Mouse (Mus musculus) stomach, postnatal 0 days (tissue): ENCODE data around the gene Cacna1a.
"Not testable (repeated sequence)": the region's sequence is repeated elsewhere in the genome, so short reads cannot be mapped to it uniquely, and the experiment has no call there.

Source experiments
- CTCF ChIP-seq: IDR thresholded peaks from 2 replicates; pipeline ENCODE4 v1.5.1; 2016; ENCODE audit warnings: antibody characterized with exemption, low read depth, mild to moderate bottlenecking, moderate library complexity
- EP300 ChIP-seq: optimal IDR thresholded peaks from 2 replicates; pipeline ENCODE3; 2016; ENCODE audit warnings: antibody characterized with exemption

DNA sequence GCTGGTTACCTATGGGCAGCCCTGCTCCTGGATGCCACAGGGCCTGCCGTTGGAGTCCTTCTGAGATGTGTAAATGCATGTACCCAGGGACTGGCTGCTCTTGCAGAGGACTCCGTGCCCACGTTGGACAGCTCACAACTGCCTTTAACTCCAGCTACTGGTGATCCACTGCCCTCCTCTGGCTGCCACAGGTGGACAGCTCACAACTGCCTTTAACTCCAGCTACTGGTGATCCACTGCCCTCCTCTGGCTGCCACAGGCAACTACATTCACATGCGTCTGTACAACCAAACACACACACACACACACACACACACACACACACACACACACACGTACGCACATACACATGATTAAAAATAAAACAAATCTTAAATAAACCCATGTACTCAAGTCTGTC, 121.5 kb downstream of the Cacna1a start:
- TF ChIP-seq CTCF = peak; percentile 63
- not testable (repeated sequence) for TF ChIP-seq EP300
